Mouse (Mus musculus): ENCODE measurements around the gene Saysd1. TPM values are rescaled to one million over a fixed set of nuclear protein-coding genes. Genes with fewer than 3 reads are reported as not detected.

Saysd1 gene
- total RNA-seq, 1 experiment = 7.2 TPM

DNA sequence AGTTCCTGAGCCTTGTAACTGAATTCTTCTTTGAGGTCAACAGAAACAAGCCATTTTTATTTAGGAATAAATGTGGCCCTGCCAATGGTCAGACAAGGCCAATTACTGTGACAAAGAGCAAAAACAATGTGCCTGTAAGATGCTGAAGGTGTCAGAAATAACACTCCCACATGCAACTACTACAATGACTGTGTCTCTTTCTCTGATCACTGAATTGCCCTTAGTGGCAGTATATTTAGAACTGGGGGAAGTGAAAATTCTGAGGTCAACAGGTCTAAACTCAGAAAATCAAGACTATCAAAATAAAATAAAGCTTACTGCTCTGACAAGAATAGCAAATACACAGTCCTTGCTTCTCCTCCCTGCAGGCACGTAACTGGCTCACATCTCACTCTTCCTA is 63.6 kb downstream of the Saysd1 start:
- no peaks in the 10 kb centered on the region for H3K36me3 ChIP-seq (ENCODE audit: control insufficient read depth, insufficient read depth, low read length, poor library complexity, severe bottlenecking)
- no peaks in the 10 kb centered on the region for H3K9me3 ChIP-seq (ENCODE audit: control insufficient read depth, insufficient read depth, low read depth, low read length)
- no peak for TF ChIP-seq ZNF384 (IDR thresholded peaks at IDR 0.05; ENCODE audit: low read depth, low read length)
- no peak for TF ChIP-seq MAFK (IDR thresholded peaks at IDR 0.05; ENCODE audit: insufficient read depth, low read depth, low read length)
- no peak for TF ChIP-seq CHD2 (IDR thresholded peaks at IDR 0.05; ENCODE audit: low read depth, low read length)
- no peak for TF ChIP-seq HCFC1 (IDR thresholded peaks at IDR 0.05; ENCODE audit: borderline replicate concordance, insufficient read depth, low read length)
- TF ChIP-seq ZC3H11A (IDR thresholded peaks at IDR 0.05; ENCODE audit: borderline replicate concordance, low read depth, low read length) = no peak
- no peak overlapping the region for H3K4me3 ChIP-seq (ENCODE audit: insufficient read depth in 1 of 2, low read depth in 1 of 2, low read length in 2 of 2, poor library complexity in 1 of 2, severe bottlenecking in 1 of 2)
- H3K9ac ChIP-seq (ENCODE audit: insufficient read depth, low read depth, low read length, poor library complexity, severe bottlenecking) = no peak overlapping the region
- no peak overlapping the region for H3K27ac ChIP-seq (ENCODE audit: insufficient read depth, low read depth, low read length, poor library complexity, severe bottlenecking)
- no peak for DNase-seq (ENCODE audit: low read depth, low spot score)
- H3K4me1 ChIP-seq (ENCODE audit: control insufficient read depth in 2 of 2, insufficient read depth in 2 of 2, low read length in 2 of 2, poor library complexity in 1 of 2) = no peaks in the 10 kb centered on the region
- in situ Hi-C loops (cut with MboI; ENCODE audit: low sequenced_read_pairs in 2 of 2, unreplicated experiment in 2 of 2) = loop anchor here in 1 of 2 experiments (10.0 to 25.0 kb wide), 2 partner anchors 240 to 437 kb away; no protein-coding TSS in a partner anchor

DNA sequence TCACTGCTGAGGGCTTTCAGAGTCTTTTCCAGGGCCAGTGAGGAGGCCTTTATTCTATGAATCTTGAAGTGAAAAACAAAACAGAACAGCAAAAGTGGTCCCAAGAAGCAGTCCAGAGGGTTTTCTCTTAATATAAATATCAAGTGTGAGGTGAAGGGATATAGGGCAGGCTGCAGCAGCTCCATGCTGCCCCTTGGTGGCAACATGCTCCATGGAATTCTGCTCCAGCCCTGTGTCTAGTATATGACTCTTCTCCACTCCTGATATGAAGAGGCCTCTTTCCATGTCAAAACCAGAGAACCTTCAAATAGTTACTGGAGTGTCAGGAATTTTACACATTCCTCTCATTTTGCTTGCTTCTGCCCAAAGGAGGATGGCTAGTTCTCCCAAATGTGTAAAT is 67.7 kb downstream of the Saysd1 start:
- in situ Hi-C loops (cut with MboI; ENCODE audit: low sequenced_read_pairs in 2 of 2, unreplicated experiment in 2 of 2) = loop anchor here in 1 of 2 experiments (10.0 to 25.0 kb wide), 2 partner anchors 236 to 433 kb away; no protein-coding TSS in a partner anchor
- TF ChIP-seq ZNF384 (IDR thresholded peaks at IDR 0.05; ENCODE audit: low read depth, low read length) (no peak), ZC3H11A (IDR thresholded peaks at IDR 0.05; ENCODE audit: borderline replicate concordance, low read depth, low read length) (peak; percentile 64; the same call in 1 of the 2 replicates)
- Histone ChIP-seq H3K27ac (ENCODE audit: insufficient read depth, low read depth, low read length, poor library complexity, severe bottlenecking) (no peak overlapping the region), H3K9ac (ENCODE audit: insufficient read depth, low read depth, low read length, poor library complexity, severe bottlenecking) (no peak overlapping the region), H3K9me3 (ENCODE audit: control insufficient read depth, insufficient read depth, low read depth, low read length) (no peaks in the 10 kb centered on the region), H3K4me3 (ENCODE audit: insufficient read depth in 1 of 2, low read depth in 1 of 2, low read length in 2 of 2, poor library complexity in 1 of 2, severe bottlenecking in 1 of 2) (no peak overlapping the region), H3K4me1 (ENCODE audit: control insufficient read depth in 2 of 2, insufficient read depth in 2 of 2, low read length in 2 of 2, poor library complexity in 1 of 2) (peaks cover 0 to 4% of the 10 kb centered on the region in 2 experiments; a peak in 2 of 4 replicates), H3K36me3 (ENCODE audit: control insufficient read depth, insufficient read depth, low read length, poor library complexity, severe bottlenecking) (no peaks in the 10 kb centered on the region)
- DNase-seq (ENCODE audit: low read depth, low spot score) = no peak

DNA sequence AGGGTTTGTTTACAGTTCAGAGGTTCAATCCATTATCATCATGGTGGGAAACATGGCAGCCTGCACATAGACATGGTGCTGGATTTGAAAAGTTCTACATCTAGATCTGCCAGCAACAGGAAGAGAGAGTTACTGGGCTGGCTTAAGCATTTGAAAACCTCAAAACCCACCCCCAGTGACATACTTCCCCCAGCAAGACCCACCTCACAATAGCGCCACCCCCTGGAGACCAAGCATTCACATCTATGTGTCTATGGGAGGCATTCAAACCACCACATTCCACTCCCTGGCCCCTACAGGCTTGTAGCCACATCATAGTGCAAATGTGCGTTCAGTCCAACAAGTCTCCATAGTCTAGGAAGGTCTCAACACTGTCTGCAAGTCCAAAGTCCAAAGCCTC is 70.0 kb downstream of the Saysd1 start:
- Histone ChIP-seq H3K36me3 (ENCODE audit: control insufficient read depth, insufficient read depth, low read length, poor library complexity, severe bottlenecking) (no peaks in the 10 kb centered on the region), H3K9me3 (ENCODE audit: control insufficient read depth, insufficient read depth, low read depth, low read length) (no peaks in the 10 kb centered on the region), H3K27ac (ENCODE audit: insufficient read depth, low read depth, low read length, poor library complexity, severe bottlenecking) (no peak overlapping the region), H3K9ac (ENCODE audit: insufficient read depth, low read depth, low read length, poor library complexity, severe bottlenecking) (no peak overlapping the region), H3K4me1 (ENCODE audit: control insufficient read depth in 2 of 2, insufficient read depth in 2 of 2, low read length in 2 of 2, poor library complexity in 1 of 2) (peaks cover 0 to 4% of the 10 kb centered on the region in 2 experiments; a peak in 2 of 4 replicates), H3K4me3 (ENCODE audit: insufficient read depth in 1 of 2, low read depth in 1 of 2, low read length in 2 of 2, poor library complexity in 1 of 2, severe bottlenecking in 1 of 2) (no peak overlapping the region)
- no peak for DNase-seq (ENCODE audit: low read depth, low spot score)
- no peak for TF ChIP-seq ZNF384 (IDR thresholded peaks at IDR 0.05; ENCODE audit: low read depth, low read length)
- no peak for TF ChIP-seq MAFK (IDR thresholded peaks at IDR 0.05; ENCODE audit: insufficient read depth, low read depth, low read length)
- no peak for TF ChIP-seq ZC3H11A (IDR thresholded peaks at IDR 0.05; ENCODE audit: borderline replicate concordance, low read depth, low read length)
- no peak for TF ChIP-seq HCFC1 (IDR thresholded peaks at IDR 0.05; ENCODE audit: borderline replicate concordance, insufficient read depth, low read length)
- no peak for TF ChIP-seq CHD2 (IDR thresholded peaks at IDR 0.05; ENCODE audit: low read depth, low read length)
- in situ Hi-C loops (cut with MboI; ENCODE audit: low sequenced_read_pairs in 2 of 2, unreplicated experiment in 2 of 2) = loop anchor here in 1 of 2 experiments (25.0 kb wide), 1 partner anchor 431 kb away; no protein-coding TSS in a partner anchor

DNA sequence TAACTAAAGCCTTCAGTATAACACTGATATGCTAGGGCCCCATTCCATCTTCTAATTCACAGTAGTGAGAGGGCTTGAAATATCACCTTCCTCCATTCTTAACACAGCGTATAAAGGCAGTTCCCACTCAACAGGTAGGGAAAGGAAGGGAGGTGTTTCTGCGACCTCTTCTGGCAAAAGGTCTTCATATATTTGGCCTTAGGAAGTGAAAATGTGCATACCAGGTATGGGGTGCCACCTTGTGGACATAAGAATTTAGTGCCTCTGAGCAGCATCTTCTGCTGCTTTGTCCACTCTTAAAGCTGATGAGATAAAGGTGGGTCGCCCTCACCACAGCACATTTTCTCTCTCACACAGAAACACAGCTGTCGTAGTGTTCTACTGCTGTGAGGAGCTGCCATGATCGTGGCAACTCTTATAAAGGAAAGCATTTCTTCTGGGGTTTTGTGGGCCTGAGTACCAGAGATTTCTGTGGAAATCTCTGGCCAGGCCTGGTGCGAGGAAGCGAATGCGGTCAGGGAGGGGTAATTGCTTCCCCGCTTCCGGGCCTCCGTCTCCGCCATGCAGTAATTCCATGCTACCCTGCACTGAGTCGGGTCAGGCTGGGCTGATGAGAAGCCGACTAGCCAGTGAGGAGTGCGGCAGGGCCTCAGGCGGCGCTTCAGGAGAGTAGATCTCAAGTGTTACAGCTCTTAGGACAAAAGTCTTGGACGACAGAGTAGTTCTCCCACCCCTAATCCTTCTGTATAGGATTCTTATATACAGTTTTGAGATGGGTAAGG is 70.8 kb downstream of the Saysd1 start:
- H3K4me1 ChIP-seq (ENCODE audit: control insufficient read depth in 2 of 2, insufficient read depth in 2 of 2, low read length in 2 of 2, poor library complexity in 1 of 2) = peaks cover 0 to 4% of the 10 kb centered on the region in 2 experiments; a peak in 2 of 4 replicates
- H3K9ac ChIP-seq (ENCODE audit: insufficient read depth, low read depth, low read length, poor library complexity, severe bottlenecking) = no peak overlapping the region; the same call in 1 of the 2 replicates
- H3K4me3 ChIP-seq (ENCODE audit: insufficient read depth in 1 of 2, low read depth in 1 of 2, low read length in 2 of 2, poor library complexity in 1 of 2, severe bottlenecking in 1 of 2) = no peak overlapping the region
- no peaks in the 10 kb centered on the region for H3K9me3 ChIP-seq (ENCODE audit: control insufficient read depth, insufficient read depth, low read depth, low read length)
- TF ChIP-seq ZC3H11A (IDR thresholded peaks at IDR 0.05; ENCODE audit: borderline replicate concordance, low read depth, low read length) (peak; percentile 100), HCFC1 (IDR thresholded peaks at IDR 0.05; ENCODE audit: borderline replicate concordance, insufficient read depth, low read length) (no peak)
- H3K36me3 ChIP-seq (ENCODE audit: control insufficient read depth, insufficient read depth, low read length, poor library complexity, severe bottlenecking) = no peaks in the 10 kb centered on the region
- in situ Hi-C loops (cut with MboI; ENCODE audit: low sequenced_read_pairs in 2 of 2, unreplicated experiment in 2 of 2) = loop anchor here in 1 of 2 experiments (25.0 kb wide), 1 partner anchor 430 kb away; no protein-coding TSS in a partner anchor
- DNase-seq (ENCODE audit: low read depth, low spot score) = peak; percentile 84
- H3K27ac ChIP-seq (ENCODE audit: insufficient read depth, low read depth, low read length, poor library complexity, severe bottlenecking) = no peak overlapping the region

Data from ES-E14 (cell line).